Mouse (Mus musculus) CH12.LX (cell line): Measurements from ENCODE around the gene Dclre1b. TPM values are rescaled to one million over a fixed set of nuclear protein-coding genes. Genes with fewer than 3 reads are reported as not detected.
"Not testable (repeated sequence)": the region's sequence is repeated elsewhere in the genome, so short reads cannot be mapped to it uniquely, and the experiment has no call there.

Experiments
- DNase-seq: peaks from one replicate; pipeline ENCODE4 v3.0.0-alpha.2; 2013; ENCODE audit errors: extremely low read depth
- H3K27ac ChIP-seq: 2 replicates; pipeline ENCODE4 v1.5.1; 2012; ENCODE audit warnings: low read depth, mild to moderate bottlenecking, control low read depth, moderate library complexity; ENCODE audit not compliant: insufficient read depth
- H3K27me3 ChIP-seq: replicated peaks from 2 replicates; pipeline ENCODE3; 2012; ENCODE audit warnings: inconsistent platforms
- H3K36me3 ChIP-seq, 2 experiments: replicated peaks in 1 of 2; 2 replicates each; pipeline versions ENCODE3 to v1.6.1; 2012; ENCODE audit warnings: inconsistent platforms in 1 of 2, low read length in 1 of 2, mild to moderate bottlenecking in 1 of 2, mixed read lengths in 1 of 2, moderate library complexity in 1 of 2; ENCODE audit not compliant: control insufficient read depth in 1 of 2, insufficient read depth in 1 of 2
- H3K4me1 ChIP-seq, 2 experiments: 2 replicates each; pipeline ENCODE4 v1.6.1; 2012; ENCODE audit warnings: inconsistent platforms in 1 of 2, moderate library complexity in 1 of 2; ENCODE audit not compliant: insufficient read depth in 2 of 2, control insufficient read depth in 1 of 2
- H3K4me2 ChIP-seq: 2 replicates; pipeline ENCODE4 v1.6.1; 2012; ENCODE audit warnings: low read depth, mild to moderate bottlenecking, control low read depth; ENCODE audit not compliant: poor library complexity, insufficient read depth, severe bottlenecking
- H3K4me3 ChIP-seq, 3 experiments: fragments of 150-350 bp in 1 of 3; sonication (generic) in 1 of 3; replicated peaks in 1 of 3; 2 replicates each; pipeline versions ENCODE3 to v1.5.1; 2011 to 2012; ENCODE audit warnings: low read depth in 2 of 3, low read length in 2 of 3, mild to moderate bottlenecking in 2 of 3, moderate library complexity in 2 of 3, control low read depth in 1 of 3, improper control_type of control experiment in 1 of 3, inconsistent platforms in 1 of 3, mixed read lengths in 1 of 3; ENCODE audit not compliant: poor library complexity in 1 of 3
- H3K79me2 ChIP-seq: replicated peaks from 2 replicates; pipeline ENCODE4 v1.6.1; 2012; ENCODE audit warnings: mild to moderate bottlenecking, moderate library complexity; ENCODE audit not compliant: control insufficient read depth, poor library complexity, insufficient read depth, severe bottlenecking; ENCODE audit errors: extremely low read depth
- H3K9ac ChIP-seq: 2 replicates; pipeline ENCODE4 v1.6.1; 2012; ENCODE audit warnings: low read depth, mild to moderate bottlenecking, control low read depth, moderate library complexity; ENCODE audit not compliant: insufficient read depth
- H3K9me3 ChIP-seq: replicated peaks from 2 replicates; pipeline ENCODE3; 2012; ENCODE audit warnings: low read length, inconsistent platforms, mixed read lengths
- BHLHE40 ChIP-seq: IDR thresholded peaks from 2 replicates; pipeline ENCODE4 v1.6.1; 2011; ENCODE audit warnings: mild to moderate bottlenecking, low read depth, low read length, improper control_type of control experiment
- CHD2 ChIP-seq: IDR thresholded peaks from 2 replicates; pipeline ENCODE4 v1.6.1; 2011; ENCODE audit warnings: low read length, improper control_type of control experiment
- E2F4 ChIP-seq: IDR thresholded peaks from 2 replicates; pipeline ENCODE4 v1.6.1; 2011; ENCODE audit warnings: low read depth, low read length, improper control_type of control experiment; ENCODE audit not compliant: insufficient replicate concordance
- ELF1 ChIP-seq: IDR thresholded peaks from 2 replicates; pipeline ENCODE4 v1.6.1; 2014; ENCODE audit warnings: low read depth, mild to moderate bottlenecking, inconsistent platforms, low read length, improper control_type of control experiment
- HCFC1 ChIP-seq: IDR thresholded peaks from 2 replicates; pipeline ENCODE4 v1.6.1; 2012; ENCODE audit warnings: low read depth, mild to moderate bottlenecking, inconsistent platforms, low read length, improper control_type of control experiment
- IRF4 ChIP-seq: IDR thresholded peaks from 2 replicates; pipeline ENCODE4 v1.6.1; 2014; ENCODE audit warnings: low read depth, mild to moderate bottlenecking, inconsistent platforms, low read length, improper control_type of control experiment
- JUND ChIP-seq: conservative IDR thresholded peaks from 2 replicates; pipeline ENCODE4 v1.6.1; 2011; ENCODE audit warnings: low read depth, low read length, improper control_type of control experiment
- MAFK ChIP-seq: IDR thresholded peaks from 2 replicates; pipeline ENCODE4 v1.6.1; 2011; ENCODE audit warnings: low read length, improper control_type of control experiment; ENCODE audit not compliant: insufficient replicate concordance
- MAX ChIP-seq: IDR thresholded peaks from 2 replicates; pipeline ENCODE4 v1.6.1; 2011; ENCODE audit warnings: low read length, improper control_type of control experiment
- MYC ChIP-seq: IDR thresholded peaks from 2 replicates; pipeline ENCODE4 v1.6.1; 2011; ENCODE audit warnings: low read depth, mild to moderate bottlenecking, improper control_type of control experiment, low read length
- POLR2A ChIP-seq: IDR thresholded peaks from 2 replicates; pipeline ENCODE4 v1.6.1; 2011; ENCODE audit warnings: low read depth, mild to moderate bottlenecking, improper control_type of control experiment, low read length
- TCF12 ChIP-seq: IDR thresholded peaks from 2 replicates; pipeline ENCODE4 v1.6.1; 2014; ENCODE audit warnings: low read depth, mild to moderate bottlenecking, inconsistent platforms, low read length, improper control_type of control experiment
- USF1 ChIP-seq: IDR thresholded peaks from 2 replicates; pipeline ENCODE4 v1.6.1; 2014; ENCODE audit warnings: low read depth, mild to moderate bottlenecking, inconsistent platforms, low read length, improper control_type of control experiment
- ZC3H11A ChIP-seq: IDR thresholded peaks from 2 replicates; pipeline ENCODE4 v1.6.1; 2012; ENCODE audit warnings: low read depth, mild to moderate bottlenecking, inconsistent platforms, low read length, improper control_type of control experiment
- ZKSCAN1 ChIP-seq: IDR thresholded peaks from 2 replicates; pipeline ENCODE4 v1.6.1; 2012; ENCODE audit warnings: low read depth, inconsistent platforms, low read length, improper control_type of control experiment, borderline replicate concordance
- ZMIZ1 ChIP-seq: IDR thresholded peaks from 2 replicates; pipeline ENCODE4 v1.6.1; 2012; ENCODE audit warnings: low read depth, mild to moderate bottlenecking, inconsistent platforms, low read length, improper control_type of control experiment
- dilution Hi-C: fragments of 300-500 bp; cut with MboI; formaldehyde crosslinking; loops from 2 replicates; pipeline ENCODE4 v1.14.3; 2020; ENCODE audit warnings: low sequenced_read_pairs; ENCODE audit not compliant: extremely low pct_unique_long_range_greater_than_20kb, extremely low pct_ligation_motif_present
- in situ Hi-C: fragments of 300-500 bp; cut with MboI; formaldehyde crosslinking; loops from 3 replicates; pipeline ENCODE4 v1.14.3; 2019; ENCODE audit warnings: low sequenced_read_pairs, low pct_ligation_motif_present, low pct_unique_long_range_greater_than_20kb, mixed read lengths
- polyA plus RNA-seq: library from polyadenylated mRNA; unstranded; fragments of >175 nt; gene quantifications from 2 replicates; pipeline ENCODE4 v1.2.1, GENCODE M21; 2012; ENCODE audit warnings: low read depth; ENCODE audit not compliant: insufficient read length
- total RNA-seq, 2 experiments: library from RNA; depleted of rRNA; stranded (reverse); fragments of 300-350 nt in 1 of 2; fragments of >200 nt in 1 of 2; gene quantifications; 2 replicates each; pipeline ENCODE4 v1.2.3; 2012 to 2014

Gene Dclre1b
- total and polyA plus RNA-seq, 3 experiments = 10.2 to 32.2 (median 16.7) TPM

DNA sequence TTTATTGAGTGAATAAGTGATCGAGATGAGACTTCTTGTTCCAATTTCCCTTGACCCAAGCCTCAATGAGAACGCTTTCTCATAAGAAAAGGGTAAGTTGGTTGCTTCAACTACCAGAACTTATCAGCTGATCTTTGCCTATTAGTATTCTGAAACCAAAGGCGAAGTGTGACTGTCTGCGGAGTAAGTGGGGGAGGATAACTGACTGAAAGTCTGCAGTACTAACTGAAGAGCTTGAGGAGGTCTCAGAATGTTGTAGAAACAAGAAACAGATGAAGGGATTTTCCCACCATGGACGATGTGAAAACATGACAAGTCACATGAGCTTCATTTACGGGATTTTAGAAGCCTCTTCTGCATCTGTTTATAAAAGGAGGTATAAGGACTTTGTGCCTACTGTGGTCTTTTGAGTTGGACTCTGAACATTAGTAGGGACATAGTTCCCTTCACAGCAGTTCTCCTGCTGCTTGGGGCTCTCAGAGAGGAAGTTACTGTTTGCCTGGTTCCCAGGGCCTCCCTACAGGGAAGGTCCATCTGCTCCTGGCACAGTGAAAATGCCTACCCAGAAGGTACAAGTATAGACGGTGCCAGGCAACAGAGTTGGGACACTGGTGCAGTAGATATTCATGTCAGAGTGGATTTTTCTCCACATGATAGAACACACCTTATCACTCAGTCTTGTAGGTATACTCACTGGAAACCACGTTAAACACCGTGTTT lies 41.6 kb upstream of the Dclre1b start (continued):
- TF ChIP-seq ZMIZ1 = no peak; the same call in 1 of the 2 replicates
- no peak; the same call in 1 of the 2 replicates for TF ChIP-seq ZKSCAN1
- TF ChIP-seq ZC3H11A = no peak

DNA sequence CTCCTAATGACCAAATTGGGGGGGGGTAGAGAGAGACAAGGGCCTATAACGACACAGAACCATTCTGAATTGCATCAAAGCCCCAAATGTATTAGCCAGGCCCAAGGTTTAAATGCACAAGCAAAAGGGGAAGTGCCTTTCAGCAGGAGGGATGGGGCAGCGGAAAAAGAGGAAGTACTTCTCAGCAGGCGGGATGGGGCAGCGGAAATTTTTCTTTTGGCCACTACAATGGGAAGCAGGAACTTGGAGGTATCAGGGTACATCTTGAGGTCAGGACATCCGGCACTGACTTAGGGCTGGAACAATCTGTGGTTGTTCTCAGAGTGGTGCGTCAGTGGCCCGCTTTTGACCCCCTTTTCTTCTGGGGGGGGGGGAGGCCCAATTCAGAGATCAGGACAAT lies 31.7 kb upstream of the Dclre1b start:
- H3K4me2 ChIP-seq, H3K4me3 ChIP-seq, dilution Hi-C loops, H3K27me3 ChIP-seq, DNase-seq, H3K9ac ChIP-seq, H3K27ac ChIP-seq: not testable (repeated sequence)
- Histone ChIP-seq H3K4me1 (peaks cover 0 to 12% of the 10 kb centered on the region in 2 experiments; a peak in 1 of 4 replicates), H3K36me3 (peaks cover 22 to 52% of the 10 kb centered on the region in 2 experiments), H3K9me3 (peaks cover 31% of the 10 kb centered on the region), H3K79me2 (peaks cover 30% of the 10 kb centered on the region)
- in situ Hi-C loops = loop anchor here (25.0 kb wide), 1 partner anchor 246 kb away; no protein-coding TSS in a partner anchor

DNA sequence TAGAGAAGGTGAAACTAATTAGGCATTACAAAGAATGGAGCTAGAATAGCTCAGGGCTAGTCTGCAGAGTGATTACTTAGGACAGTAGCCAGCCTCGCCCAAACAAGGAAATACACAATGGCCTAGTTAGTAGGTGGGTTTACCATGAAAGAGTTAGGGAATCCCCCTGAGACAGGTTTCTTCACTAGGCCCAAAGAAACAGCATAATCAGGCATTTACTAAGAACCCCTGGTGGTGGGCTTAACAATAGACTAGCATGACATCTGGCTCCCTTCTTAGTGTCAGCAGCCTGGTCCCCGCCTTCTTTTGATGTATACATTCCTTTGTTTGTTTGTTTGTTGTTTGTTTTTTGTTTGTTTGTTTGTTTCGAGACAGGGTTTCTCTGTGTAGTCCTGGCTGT lies 31.0 kb upstream of the Dclre1b start:
- Histone ChIP-seq H3K9me3 (peaks cover 31% of the 10 kb centered on the region), H3K79me2 (peaks cover 30% of the 10 kb centered on the region), H3K36me3 (peaks cover 19 to 47% of the 10 kb centered on the region in 2 experiments), H3K4me1 (peaks cover 3 to 13% of the 10 kb centered on the region in 2 experiments; a peak in 3 of 4 replicates)
- H3K27me3 ChIP-seq, H3K4me2 ChIP-seq, H3K4me3 ChIP-seq, H3K9ac ChIP-seq, H3K27ac ChIP-seq, DNase-seq, dilution Hi-C loops: not testable (repeated sequence)
- in situ Hi-C loops = loop anchor here (25.0 kb wide), 1 partner anchor 247 kb away; no protein-coding TSS in a partner anchor

DNA sequence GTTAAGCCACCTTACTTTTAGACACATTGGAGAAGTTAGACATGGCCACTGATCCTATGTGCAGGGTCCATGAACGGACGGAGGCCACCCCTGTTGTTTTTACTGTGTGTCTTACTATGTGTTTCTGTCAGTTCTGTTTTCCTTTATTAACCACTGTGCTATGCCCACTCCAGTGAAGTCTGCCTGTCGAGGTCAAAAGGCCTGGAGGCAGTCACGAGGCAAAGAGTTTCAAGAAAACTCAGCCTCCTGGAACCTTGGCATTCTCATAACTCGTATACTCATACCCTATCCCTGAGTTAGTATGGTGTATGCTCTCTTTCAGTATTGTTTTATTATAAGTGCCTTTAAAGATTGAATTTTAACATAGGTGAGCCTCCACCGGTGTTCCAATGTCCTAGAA lies 30.5 kb upstream of the Dclre1b start:
- no peak overlapping the region for H3K4me2 ChIP-seq
- H3K36me3 ChIP-seq = peaks cover 17 to 42% of the 10 kb centered on the region in 2 experiments
- H3K79me2 ChIP-seq = peaks cover 30% of the 10 kb centered on the region
- in situ Hi-C loops = loop anchor here (25.0 kb wide), 1 partner anchor 248 kb away; no protein-coding TSS in a partner anchor
- H3K9ac ChIP-seq = no peak overlapping the region
- H3K4me1 ChIP-seq = peaks cover 3 to 12% of the 10 kb centered on the region in 2 experiments; a peak in 3 of 4 replicates
- no peak overlapping the region for H3K27ac ChIP-seq
- H3K9me3 ChIP-seq = peaks cover 31% of the 10 kb centered on the region
- dilution Hi-C loops = no loop called here
- DNase-seq = no peak
- H3K4me3 ChIP-seq = no peak overlapping the region
- no peaks in the 10 kb centered on the region for H3K27me3 ChIP-seq
- TF ChIP-seq TCF12 (no peak), IRF4 (no peak), POLR2A (no peak), CHD2 (no peak), BHLHE40 (no peak), MAFK (no peak), JUND (no peak), USF1 (no peak), ELF1 (no peak), MYC (no peak), E2F4 (no peak), HCFC1 (no peak), MAX (no peak)
